Mouse (Mus musculus) stomach, postnatal 0 days (tissue): ENCODE measurements around the gene Dlg2. TPM values are rescaled to one million over a fixed set of nuclear protein-coding genes. Genes with fewer than 3 reads are reported as not detected.

Experiments used
- ATAC-seq: fragments of 200-750 bp; cut with Nextera tagmentation; 2 replicates; pipeline ENCODE4 v1.8.0; 2017; ENCODE audit not compliant: low FRiP score, low TSS enrichment
- DNase-seq: peaks from one replicate; pipeline ENCODE4 v3.0.0-alpha.2; 2016; ENCODE audit warnings: low spot score
- H3K27ac ChIP-seq: fragments of 300-500 bp; sonication (generic); replicated peaks from 2 replicates; pipeline ENCODE4 v1.5.1; 2014; ENCODE audit warnings: mild to moderate bottlenecking, control low read depth
- H3K27me3 ChIP-seq: fragments of 300-500 bp; sonication (generic); 2 replicates; pipeline ENCODE4 v1.6.1; 2014; ENCODE audit warnings: low read length; ENCODE audit not compliant: control insufficient read depth, insufficient read depth
- H3K36me3 ChIP-seq: fragments of 300-500 bp; sonication (generic); 2 replicates; pipeline ENCODE4 v1.6.1; 2014; ENCODE audit warnings: low read length, mixed read lengths; ENCODE audit not compliant: control insufficient read depth, insufficient read depth
- H3K4me1 ChIP-seq: fragments of 300-500 bp; sonication (generic); replicated peaks from 2 replicates; pipeline ENCODE4 v1.6.1; 2014; ENCODE audit warnings: antibody characterized with exemption; ENCODE audit not compliant: control insufficient read depth, insufficient read depth
- H3K4me2 ChIP-seq: fragments of 300-500 bp; sonication (generic); replicated peaks from 2 replicates; pipeline ENCODE4 v1.6.1; 2014; ENCODE audit warnings: low read depth, mild to moderate bottlenecking, control low read depth, moderate library complexity
- H3K4me3 ChIP-seq: fragments of 300-500 bp; sonication (generic); 2 replicates; pipeline ENCODE4 v1.5.1; 2014; ENCODE audit warnings: low read depth, low read length, control low read depth
- H3K9ac ChIP-seq: fragments of 300-500 bp; sonication (generic); 2 replicates; pipeline ENCODE4 v1.6.1; 2014; ENCODE audit warnings: mild to moderate bottlenecking, low read length, control low read depth, mixed read lengths
- H3K9me3 ChIP-seq: fragments of 300-500 bp; sonication (generic); 2 replicates; pipeline ENCODE4 v1.6.1; 2016; ENCODE audit warnings: low read length; ENCODE audit not compliant: control insufficient read depth
- CTCF ChIP-seq: IDR thresholded peaks from 2 replicates; pipeline ENCODE4 v1.5.1; 2016; ENCODE audit warnings: antibody characterized with exemption, low read depth, mild to moderate bottlenecking, moderate library complexity
- EP300 ChIP-seq: optimal IDR thresholded peaks from 2 replicates; pipeline ENCODE3; 2016; ENCODE audit warnings: antibody characterized with exemption
- WGBS: fragments of 180-500 bp; shearing (Covaris S2); extraction: QIAGEN DNeasy Blood & Tissue Kit; methylation state at CpG from one replicate; pipeline ENCODE4 v1.1.7; 2014; 5-methylcytosine and 5-hydroxymethylcytosine counted together
- polyA plus RNA-seq: library from polyadenylated mRNA; unstranded; fragments of >200 nt; fragmentation: Nextera tagmentation; extraction: Ambion mirVana; gene quantifications from 2 replicates; pipeline ENCODE4 v1.2.1, GENCODE M21; 2015

The Dlg2 gene
- polyA plus RNA-seq, 1 experiment from 2014 or later, result 12.8 TPM

- Histone ChIP-seq H3K9ac (no peak overlapping the region), H3K27me3 (no peaks in the 10 kb centered on the region), H3K9me3 (no peaks in the 10 kb centered on the region), H3K4me2 (no peak overlapping the region), H3K4me3 (no peak overlapping the region), H3K27ac (no peak overlapping the region), H3K4me1 (no peaks in the 10 kb centered on the region), H3K36me3 (no peaks in the 10 kb centered on the region)
- DNase-seq, result no peak
- no peak for ATAC-seq
- 57% methylated on average over 1 of the region's 1 CpGs for WGBS
- no peak for TF ChIP-seq CTCF
- TF ChIP-seq EP300, result no peak
Observed at GRCm38 (mm10) chr7:91715776-91716175, 1239.3 kb downstream of the Dlg2 start.

- no peak overlapping the region for H3K4me2 ChIP-seq
- no peaks in the 10 kb centered on the region for H3K36me3 ChIP-seq
- no peak for TF ChIP-seq CTCF
- TF ChIP-seq EP300, result no peak
- no peaks in the 10 kb centered on the region for H3K9me3 ChIP-seq
- no peak overlapping the region for H3K4me3 ChIP-seq
- ATAC-seq (no peak), DNase-seq (no peak)
- no peak overlapping the region for H3K27ac ChIP-seq
- 60% methylated on average over 6 of the region's 6 CpGs for WGBS
- no peaks in the 10 kb centered on the region for H3K4me1 ChIP-seq
- no peak overlapping the region for H3K9ac ChIP-seq
- no peaks in the 10 kb centered on the region for H3K27me3 ChIP-seq
Observed at GRCm38 (mm10) chr7:91716696-91717095, 1240.2 kb downstream of the Dlg2 start.

GRCm38 (mm10) chr7:91720318-91720717 is 1243.8 kb downstream of the Dlg2 start:
- Histone ChIP-seq H3K9ac (no peak overlapping the region), H3K4me3 (no peak overlapping the region), H3K27ac (no peak overlapping the region), H3K4me1 (no peaks in the 10 kb centered on the region), H3K4me2 (no peak overlapping the region), H3K36me3 (no peaks in the 10 kb centered on the region), H3K27me3 (no peaks in the 10 kb centered on the region), H3K9me3 (no peaks in the 10 kb centered on the region)
- TF ChIP-seq EP300 (no peak), CTCF (no peak)
- DNase-seq (no peak), ATAC-seq (no peak)

GRCm38 (mm10) chr7:91724397-91724796 is 1247.9 kb downstream of the Dlg2 start:
- Histone ChIP-seq H3K4me3 (no peak overlapping the region), H3K4me1 (no peaks in the 10 kb centered on the region), H3K9ac (no peak overlapping the region), H3K27ac (no peak overlapping the region), H3K36me3 (no peaks in the 10 kb centered on the region), H3K27me3 (no peaks in the 10 kb centered on the region), H3K9me3 (no peaks in the 10 kb centered on the region), H3K4me2 (no peak overlapping the region)
- ATAC-seq, result no peak
- WGBS, result 63% methylated on average over 5 of the region's 5 CpGs
- DNase-seq, result no peak
- TF ChIP-seq CTCF, result no peak
- TF ChIP-seq EP300, result no peak

GRCm38 (mm10) chr7:91740748-91741147 is 1264.3 kb downstream of the Dlg2 start:
- no peak overlapping the region for H3K27ac ChIP-seq
- no peak overlapping the region for H3K4me3 ChIP-seq
- 64% methylated on average over 3 of the region's 3 CpGs for WGBS
- TF ChIP-seq CTCF, result no peak
- no peak for TF ChIP-seq EP300
- DNase-seq, result no peak
- no peaks in the 10 kb centered on the region for H3K27me3 ChIP-seq
- no peaks in the 10 kb centered on the region for H3K36me3 ChIP-seq
- H3K4me2 ChIP-seq, result no peak overlapping the region
- H3K9ac ChIP-seq, result no peak overlapping the region
- ATAC-seq, result no peak
- H3K9me3 ChIP-seq, result no peaks in the 10 kb centered on the region
- H3K4me1 ChIP-seq, result no peaks in the 10 kb centered on the region

- TF ChIP-seq EP300 (no peak), CTCF (no peak)
- no peak overlapping the region for H3K9ac ChIP-seq
- no peaks in the 10 kb centered on the region for H3K9me3 ChIP-seq
- no peaks in the 10 kb centered on the region for H3K36me3 ChIP-seq
- H3K4me1 ChIP-seq, result no peaks in the 10 kb centered on the region
- no peak overlapping the region for H3K4me2 ChIP-seq
- H3K27ac ChIP-seq, result no peak overlapping the region
- ATAC-seq (no peak), DNase-seq (no peak)
- H3K4me3 ChIP-seq, result no peak overlapping the region
- H3K27me3 ChIP-seq, result no peaks in the 10 kb centered on the region
Observed at GRCm38 (mm10) chr7:91753151-91753861, 1276.8 kb downstream of the Dlg2 start.
